Mouse (Mus musculus) lung, postnatal 4 days (tissue): Measurements from ENCODE around the gene Stbd1.

Experiments
- DNase-seq, 2 experiments: peaks; one replicate each; pipeline ENCODE4 v3.0.0; 2021

The Stbd1 gene

GRCm38 (mm10) chr5:92602691-92603690 is at the start of gene Stbd1:
Gene Stbd1 (plus strand): TSS chr5:92603041.
- peak; percentile 79 to 85 for DNase-seq

DNA sequence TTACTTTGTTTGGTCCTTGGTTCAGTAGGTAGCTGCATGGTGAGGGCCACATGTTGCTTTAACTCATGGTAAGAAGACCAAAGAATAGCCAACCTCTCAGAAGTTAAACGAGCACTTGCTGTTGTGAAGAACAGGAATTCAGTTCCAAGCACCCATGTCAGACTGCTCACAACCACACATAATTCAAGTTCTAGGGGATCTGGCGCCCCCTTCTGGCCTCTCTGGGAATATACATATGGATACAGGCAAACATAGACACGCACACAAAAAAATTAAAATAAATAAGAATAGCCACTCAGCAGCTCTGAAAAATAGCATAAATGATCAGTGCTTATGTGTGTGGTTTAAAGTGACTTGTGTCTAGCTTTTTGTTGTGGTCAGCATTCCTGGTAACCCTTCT is 48.9 kb upstream of the Stbd1 start:
- DNase-seq = no peak

DNA sequence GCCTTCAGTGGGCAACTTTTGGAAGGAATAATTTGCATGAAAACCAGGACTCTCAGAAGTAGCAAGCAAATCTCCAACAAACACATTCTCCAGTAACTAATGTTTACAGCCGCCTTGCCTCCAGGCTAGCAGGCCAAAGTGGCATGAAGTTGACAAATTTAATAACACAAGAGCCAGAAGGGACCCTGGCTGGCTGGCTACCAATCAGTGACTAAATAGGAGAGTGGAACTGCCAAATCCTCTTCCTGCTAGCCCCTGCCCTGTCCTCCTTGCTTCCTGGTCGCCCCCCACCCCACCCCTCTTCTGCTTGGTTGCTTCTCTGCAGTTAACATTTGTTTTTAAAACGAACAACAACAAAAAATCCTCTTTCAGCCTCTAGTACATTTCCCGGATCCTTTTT is 48.4 kb upstream of the Stbd1 start:
- no peak for DNase-seq

DNA sequence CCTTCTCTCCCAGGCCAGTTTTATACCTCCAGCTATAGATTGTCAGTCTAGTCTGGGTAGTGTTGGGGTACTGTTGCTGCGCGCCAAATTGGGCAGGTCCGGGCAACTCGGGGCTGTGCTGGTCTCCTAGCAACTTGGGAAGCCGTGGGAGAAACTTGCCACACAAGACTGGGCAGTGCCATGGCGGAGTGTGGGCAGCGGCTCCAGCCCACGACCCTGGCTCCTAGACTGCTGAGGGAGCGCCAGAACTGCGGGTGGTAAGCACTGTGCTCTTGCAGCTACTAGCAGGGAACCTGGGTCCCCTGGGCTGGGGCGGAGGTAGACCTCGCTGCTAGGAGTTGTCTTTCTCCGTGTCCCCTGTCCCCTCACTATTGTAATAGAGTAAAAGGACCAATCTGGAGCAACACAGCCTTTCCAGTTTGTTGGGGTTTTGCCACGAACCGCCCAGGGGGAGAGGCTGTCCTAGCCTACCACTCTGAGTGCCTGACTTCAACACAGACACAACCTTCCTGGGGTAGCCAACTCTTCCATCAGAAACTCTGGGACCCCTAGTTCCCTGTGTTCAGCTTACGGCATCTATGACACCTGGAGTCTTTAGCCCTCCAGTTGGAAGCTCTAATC is 47.8 kb upstream of the Stbd1 start, which contains the start of gene Fam47e:
Gene Fam47e, plus strand, starts transcription at position 179 of the 621 bp plus-strand sequence.
- DNase-seq = no peak

GRCm38 (mm10) chr5:92555905-92556304 is 46.9 kb upstream of the Stbd1 start:
- DNase-seq = no peak

- no peak for DNase-seq
These were observed 45.3 kb upstream of the Stbd1 start for GRCm38 (mm10) chr5:92557508-92557907.

DNA sequence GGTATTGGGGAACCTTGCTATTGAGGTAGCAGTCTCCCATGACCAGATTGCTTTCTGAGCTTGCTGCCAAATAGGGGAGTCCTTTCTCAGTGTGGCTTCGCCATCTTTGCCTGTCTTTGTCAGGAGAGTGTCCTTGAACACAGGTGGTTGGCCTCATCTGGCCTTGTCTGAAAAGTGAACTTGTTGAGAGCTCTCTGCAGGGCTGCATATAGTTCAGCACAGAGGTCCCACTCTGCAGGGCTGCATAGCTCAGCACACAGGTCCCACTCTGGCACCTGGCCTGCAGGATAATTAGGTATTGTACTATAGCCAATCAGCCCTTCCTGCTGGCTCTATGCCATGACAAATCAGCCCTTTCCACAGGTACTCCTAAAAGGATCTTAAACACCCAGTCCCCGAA is 42.6 kb upstream of the Stbd1 start:
- DNase-seq = no peak

GRCm38 (mm10) chr5:92562002-92562401 is 40.8 kb upstream of the Stbd1 start:
- DNase-seq = no peak

DNA sequence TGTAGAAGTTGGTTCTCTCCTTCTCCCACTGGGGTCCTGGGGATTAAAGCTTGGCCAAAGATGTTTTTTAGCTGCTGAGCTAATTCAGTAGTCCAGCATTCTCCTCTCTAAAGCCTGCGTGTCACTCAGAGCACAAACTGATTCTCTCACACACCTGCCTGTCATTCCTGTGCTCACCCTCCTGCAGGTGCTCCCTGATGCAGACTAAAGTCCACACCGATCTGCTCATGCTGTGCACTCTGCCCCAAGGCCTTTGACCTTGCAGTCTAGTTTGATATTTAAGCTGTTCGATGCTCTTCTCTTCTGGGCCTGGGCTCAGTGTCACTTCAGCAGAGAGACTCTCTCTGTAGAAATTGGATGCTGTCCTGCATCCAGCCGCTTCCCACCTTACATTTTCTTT is 31.6 kb upstream of the Stbd1 start:
- DNase-seq = no peak

- no peak for DNase-seq
These were observed 23.3 kb upstream of the Stbd1 start for GRCm38 (mm10) chr5:92579559-92579958.

- DNase-seq = no peak
These were observed 16.9 kb upstream of the Stbd1 start for GRCm38 (mm10) chr5:92585932-92586331.

- DNase-seq = no peak
These were observed 7.8 kb upstream of the Stbd1 start for GRCm38 (mm10) chr5:92595026-92595425.

DNA sequence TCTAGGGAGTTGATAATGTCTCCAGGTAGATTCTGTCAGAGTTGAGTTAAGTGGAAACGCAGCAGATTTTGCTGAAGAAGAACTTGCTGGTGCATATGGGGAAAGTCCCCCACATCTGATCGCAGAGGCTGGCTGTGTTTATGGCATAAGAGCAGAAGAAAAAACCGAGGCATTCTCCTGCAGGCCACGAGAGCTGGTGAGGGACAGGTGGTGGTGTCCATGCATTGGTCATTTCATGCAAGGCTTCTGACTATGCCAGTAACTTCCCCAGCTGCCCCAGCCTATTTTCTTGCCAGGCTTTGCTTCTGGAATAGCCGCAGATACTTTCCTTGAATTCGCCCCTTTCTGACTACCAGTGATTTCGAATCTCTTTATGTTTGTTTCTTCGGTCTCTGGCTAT is 6.0 kb upstream of the Stbd1 start:
- no peak for DNase-seq

GRCm38 (mm10) chr5:92599030-92599429 is 3.8 kb upstream of the Stbd1 start:
- DNase-seq = peak; percentile 42 to 52

GRCm38 (mm10) chr5:92604452-92605247 is 1.8 kb downstream of the Stbd1 start:
- peak; percentile 71 to 87 for DNase-seq

DNA sequence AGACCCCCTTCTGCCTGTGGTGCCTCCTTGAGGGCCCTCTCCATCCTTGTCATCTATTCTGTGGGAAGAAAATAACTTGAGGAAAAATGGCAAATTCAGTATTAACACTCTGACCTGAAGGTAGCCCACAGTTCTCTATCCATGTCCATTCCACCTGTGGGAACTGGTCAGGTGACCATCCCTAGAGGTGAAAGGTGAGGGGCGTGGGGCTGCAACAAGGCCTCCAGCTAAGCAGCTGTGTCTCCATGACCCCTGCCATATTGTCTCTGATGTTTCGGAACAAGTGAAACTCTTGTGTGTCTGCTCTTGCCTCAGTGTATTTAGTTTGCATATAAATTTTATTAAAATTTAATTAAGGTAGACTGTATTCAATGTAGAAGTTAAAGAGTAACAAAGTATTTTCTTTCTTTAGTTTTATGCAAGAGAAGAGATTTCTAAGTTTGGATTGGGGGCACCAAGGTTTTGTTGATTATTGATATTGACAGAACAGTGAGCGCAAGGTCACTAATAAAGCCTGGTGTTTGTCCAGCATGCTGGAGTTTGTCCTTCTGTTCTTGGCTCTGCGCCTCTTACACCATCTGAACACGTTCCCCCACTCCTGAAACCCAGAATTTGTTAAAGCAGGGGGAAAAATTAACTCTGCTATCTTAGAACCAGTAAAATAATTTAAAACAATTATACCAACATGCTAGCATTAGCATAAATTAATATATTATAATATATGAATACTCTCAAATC is 4.8 kb downstream of the Stbd1 start:
- no peak for DNase-seq

DNA sequence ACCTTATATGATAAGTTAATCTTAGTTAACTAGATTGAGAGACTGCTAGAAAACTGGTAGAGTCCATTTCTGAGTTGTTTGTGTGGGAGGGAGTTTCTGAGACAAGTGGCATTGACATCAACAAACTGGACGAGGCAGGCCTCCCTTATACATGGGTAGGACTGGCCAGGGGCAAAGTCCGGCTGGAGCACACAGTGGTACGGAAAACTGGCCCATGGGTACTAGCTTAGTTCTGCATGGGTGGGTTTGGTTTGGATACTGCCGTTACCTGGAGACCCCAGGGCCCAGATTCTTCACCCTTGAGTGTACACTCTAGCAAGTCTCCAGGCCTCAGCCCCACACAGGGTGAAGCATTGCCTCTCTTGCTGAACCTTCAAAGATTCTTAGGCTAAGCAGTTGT is 9.9 kb downstream of the Stbd1 start:
- no peak for DNase-seq

GRCm38 (mm10) chr5:92621883-92622282 is 19.0 kb downstream of the Stbd1 start:
- DNase-seq = no peak

- DNase-seq = peak; percentile 71 to 86
These were observed 25.1 kb downstream of the Stbd1 start for GRCm38 (mm10) chr5:92627896-92628295.

DNA sequence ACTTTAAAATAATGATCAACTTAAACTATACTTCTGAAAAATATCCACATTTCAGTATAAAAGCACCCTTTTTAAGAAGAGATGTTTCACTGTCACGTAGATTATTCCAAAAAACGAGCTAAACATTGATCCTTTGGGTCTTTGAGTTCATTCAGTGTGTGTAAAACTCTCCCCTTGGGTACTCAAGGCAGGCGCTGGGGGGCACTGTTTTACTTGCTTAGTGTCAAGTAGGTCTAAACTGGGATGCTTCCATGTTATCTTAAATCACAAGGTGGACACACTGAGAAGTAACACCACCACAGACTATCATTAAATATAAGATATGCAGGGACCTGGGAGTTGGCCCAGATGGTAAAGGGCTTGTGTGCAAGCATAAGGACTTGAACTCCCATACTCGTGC is 30.7 kb downstream of the Stbd1 start:
- no peak for DNase-seq

GRCm38 (mm10) chr5:92634916-92635315 is 32.1 kb downstream of the Stbd1 start:
- no peak for DNase-seq

GRCm38 (mm10) chr5:92635891-92636290 is 33.0 kb downstream of the Stbd1 start:
- no peak for DNase-seq
